Mouse (Mus musculus) frontal cortex, postnatal 14 days (tissue): Measurements from ENCODE around the gene Dio3.

Experiments
- DNase-seq, 2 experiments: peaks; one replicate each; pipeline ENCODE4 v3.0.0; 2022; ENCODE audit warnings: low spot score in 2 of 2

The Dio3 gene

GRCm38 (mm10) chr12:110278853-110279252 is at the start of gene Dio3:
TSS of gene Dio3 (plus strand) at chr12:110279068.
- no peak for DNase-seq

GRCm38 (mm10) chr12:110230296-110230695 is 48.6 kb upstream of the Dio3 start:
- DNase-seq: no peak

- DNase-seq: no peak
Observed at GRCm38 (mm10) chr12:110230767-110231166, 48.1 kb upstream of the Dio3 start.

- DNase-seq: no peak
Observed at GRCm38 (mm10) chr12:110231709-110232600, 46.9 kb upstream of the Dio3 start.

GRCm38 (mm10) chr12:110235908-110236307 is 43.0 kb upstream of the Dio3 start:
- DNase-seq: no peak

GRCm38 (mm10) chr12:110237046-110237445 is 41.8 kb upstream of the Dio3 start:
- DNase-seq: no peak

- no peak for DNase-seq
Observed at GRCm38 (mm10) chr12:110239358-110239757, 39.5 kb upstream of the Dio3 start.

DNA sequence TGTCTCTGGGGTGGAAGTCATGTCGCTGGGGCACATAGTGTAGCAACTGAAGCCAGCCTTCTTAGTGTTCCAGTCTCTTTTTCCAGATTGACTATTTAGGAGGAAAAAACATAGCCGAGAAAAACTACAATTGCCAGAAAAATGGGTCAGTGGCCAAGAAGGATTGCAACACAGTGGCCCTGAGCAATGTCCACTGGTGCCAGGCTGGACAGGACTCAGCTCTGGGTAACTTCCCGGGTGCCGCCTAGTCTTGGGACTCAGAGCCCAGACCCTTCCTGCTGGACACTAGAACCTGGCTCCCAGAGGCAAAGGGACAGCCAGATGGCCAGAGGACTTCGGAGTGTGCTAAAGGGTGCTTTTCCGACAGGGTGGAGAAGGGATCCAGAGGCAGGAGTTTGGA is 34.3 kb upstream of the Dio3 start:
- no peak for DNase-seq

DNA sequence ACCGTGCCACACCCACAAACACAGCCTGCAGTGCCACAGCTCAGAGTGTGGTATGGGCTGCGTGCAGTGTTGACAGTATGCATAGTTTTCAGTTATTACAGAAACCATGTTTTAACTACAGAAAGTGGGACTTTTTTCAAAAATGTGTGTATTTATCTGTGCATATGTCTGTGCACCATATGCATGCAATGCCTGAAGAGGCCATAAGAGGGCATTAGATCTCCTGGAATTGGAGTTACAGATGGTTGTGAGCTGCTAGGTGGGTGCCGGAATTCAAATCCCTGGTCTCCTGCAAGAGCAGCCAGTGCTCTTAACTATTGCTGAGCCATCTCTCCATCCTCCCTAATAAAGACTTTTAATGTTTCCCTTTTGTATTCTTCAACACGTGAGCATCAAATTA is 33.4 kb upstream of the Dio3 start:
- DNase-seq: no peak

GRCm38 (mm10) chr12:110252163-110252575 is 26.7 kb upstream of the Dio3 start:
- no peak for DNase-seq

GRCm38 (mm10) chr12:110255731-110256130 is 23.1 kb upstream of the Dio3 start:
- DNase-seq: no peak

DNA sequence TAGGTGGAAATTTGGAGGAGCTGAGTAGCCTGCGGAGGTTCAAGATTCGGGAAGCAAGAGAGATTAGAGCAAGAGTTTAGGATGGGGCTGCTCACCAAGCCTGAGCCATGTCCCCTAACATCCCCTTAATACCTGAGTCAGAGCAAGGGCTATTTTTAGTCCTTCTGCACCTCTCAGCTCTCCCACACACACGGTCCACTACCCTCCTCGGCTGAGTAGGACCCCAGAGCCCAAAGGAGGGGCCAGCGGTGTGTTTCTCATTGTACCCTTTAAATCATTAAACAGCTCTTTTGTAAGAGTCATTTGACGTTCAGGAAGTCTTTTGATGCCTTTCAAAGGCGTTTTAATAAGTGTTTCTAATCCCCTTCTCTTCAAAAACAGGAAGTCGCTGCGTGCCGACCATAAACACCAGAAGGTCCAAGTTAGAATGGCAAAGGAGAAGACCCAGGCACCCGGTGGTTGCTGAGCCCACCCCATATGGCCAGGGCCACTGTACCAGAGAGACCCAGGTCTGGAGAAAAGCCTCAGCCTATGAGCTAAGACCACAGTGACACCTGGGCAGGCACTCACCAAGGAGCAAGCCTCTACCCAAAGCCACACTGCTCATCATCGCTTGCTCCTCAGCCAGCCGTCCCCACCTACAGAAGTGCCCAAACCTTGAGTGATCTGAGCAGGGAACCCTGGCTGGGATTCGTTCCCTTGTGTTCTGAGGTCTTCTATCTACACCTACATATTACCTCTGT is 22.2 kb upstream of the Dio3 start:
- DNase-seq: no peak

- no peak for DNase-seq
Observed at GRCm38 (mm10) chr12:110268226-110268625, 10.6 kb upstream of the Dio3 start.

DNA sequence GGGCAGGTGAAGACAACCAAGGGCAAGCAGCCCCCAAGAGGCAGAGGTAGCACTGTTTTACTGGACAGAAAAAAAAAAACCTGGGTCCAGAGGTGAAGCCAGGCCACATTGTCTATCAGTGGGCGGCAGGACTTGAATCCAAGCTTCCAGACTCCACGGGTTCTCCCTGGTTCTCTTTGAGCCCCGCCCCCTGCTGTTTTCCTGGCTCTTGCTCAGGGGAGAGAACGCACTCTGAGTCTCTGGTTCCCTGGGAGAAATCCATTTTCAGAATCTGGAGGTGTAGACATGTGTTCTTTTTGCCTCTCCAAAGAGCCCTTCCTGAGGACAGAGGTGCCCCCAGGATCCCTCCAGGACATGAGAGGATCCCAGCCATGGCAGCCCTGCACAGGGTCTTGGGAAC is 9.2 kb upstream of the Dio3 start:
- peak; percentile 26 to 27 for DNase-seq

DNA sequence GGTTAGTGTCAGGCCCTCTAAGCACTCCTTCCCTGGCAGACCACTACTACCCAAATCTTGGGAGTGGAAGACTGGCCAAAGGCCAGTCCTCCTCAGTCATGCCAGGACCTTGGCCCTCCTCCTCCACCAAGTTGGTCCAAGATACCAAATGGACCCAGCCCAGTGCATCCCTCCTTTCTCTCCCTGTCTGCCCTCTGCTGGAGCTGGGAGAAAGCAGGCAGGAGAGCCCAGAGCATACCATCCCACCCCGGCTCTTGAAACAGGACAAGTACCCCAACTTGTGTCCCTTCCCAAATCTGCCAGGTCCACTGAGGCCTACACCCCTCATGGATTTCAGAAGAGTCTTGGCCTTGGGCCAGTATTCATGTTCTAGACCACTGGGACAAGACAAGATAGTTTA is 2.8 kb upstream of the Dio3 start:
- no peak for DNase-seq

- DNase-seq: no peak
Observed at GRCm38 (mm10) chr12:110277259-110277964, 1.5 kb upstream of the Dio3 start.

DNA sequence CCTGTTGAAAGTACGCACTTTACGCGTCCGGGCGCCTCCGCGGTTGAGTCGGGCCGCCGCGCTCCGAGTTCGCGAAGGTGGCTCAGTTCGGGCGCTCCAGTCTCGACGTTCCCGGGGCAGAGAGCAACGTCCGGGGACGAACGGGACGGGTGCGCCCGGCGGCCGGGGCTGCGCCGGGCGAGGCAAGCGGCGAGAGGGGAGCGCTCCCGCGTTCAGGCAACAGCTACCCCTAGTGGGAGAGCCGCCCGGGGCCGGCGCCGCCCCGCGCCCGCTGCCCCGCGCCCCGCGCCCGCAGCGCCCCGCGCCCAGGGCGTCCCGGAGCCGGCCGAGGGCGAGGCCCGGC is 932 bp upstream of the Dio3 start:
- no peak for DNase-seq

- DNase-seq: no peak
Observed at GRCm38 (mm10) chr12:110280373-110280772, 1.5 kb downstream of the Dio3 start.

DNA sequence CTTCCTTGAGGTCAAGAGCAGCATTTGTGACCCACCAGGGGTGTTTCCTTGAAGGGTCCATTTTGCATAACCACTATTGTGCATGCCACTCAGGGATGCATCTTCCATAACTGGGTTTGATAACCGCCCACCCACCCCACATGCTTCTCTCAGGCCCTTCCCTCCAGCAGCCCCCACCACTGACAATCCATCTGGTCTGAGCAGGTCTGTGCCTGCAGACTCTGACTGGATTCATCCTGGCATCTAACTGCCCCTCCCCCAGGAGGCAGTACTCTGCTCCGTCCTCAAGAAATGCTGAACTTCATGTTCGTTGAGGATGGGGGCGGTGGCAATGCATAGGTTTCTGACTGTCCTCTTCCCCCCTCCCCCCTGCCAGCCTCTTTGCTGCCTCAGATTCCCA is 4.9 kb downstream of the Dio3 start:
- no peak for DNase-seq

GRCm38 (mm10) chr12:110292816-110293215 is 13.9 kb downstream of the Dio3 start:
- no peak for DNase-seq

DNA sequence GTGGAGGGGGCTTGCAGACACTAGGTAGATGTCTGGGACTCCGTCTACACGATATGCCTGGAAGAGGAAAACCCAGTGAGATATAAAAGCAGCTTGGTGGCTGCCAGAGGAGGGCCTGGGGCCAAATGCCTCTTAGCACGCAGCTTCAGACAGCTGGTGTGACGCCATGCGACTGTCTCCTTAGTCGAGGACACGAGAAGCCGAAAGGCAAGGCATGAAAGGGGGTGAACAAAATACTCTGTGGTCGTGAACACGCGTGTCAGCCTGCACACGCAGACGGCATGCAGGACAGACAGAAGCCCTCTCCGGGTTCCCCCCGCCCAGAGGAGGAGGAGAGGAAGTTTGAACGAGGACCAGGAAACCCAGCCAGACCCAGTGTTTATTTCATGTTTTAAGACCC is 16.0 kb downstream of the Dio3 start:
- no peak for DNase-seq

- no peak for DNase-seq
Observed at GRCm38 (mm10) chr12:110298653-110299052, 19.8 kb downstream of the Dio3 start.

DNA sequence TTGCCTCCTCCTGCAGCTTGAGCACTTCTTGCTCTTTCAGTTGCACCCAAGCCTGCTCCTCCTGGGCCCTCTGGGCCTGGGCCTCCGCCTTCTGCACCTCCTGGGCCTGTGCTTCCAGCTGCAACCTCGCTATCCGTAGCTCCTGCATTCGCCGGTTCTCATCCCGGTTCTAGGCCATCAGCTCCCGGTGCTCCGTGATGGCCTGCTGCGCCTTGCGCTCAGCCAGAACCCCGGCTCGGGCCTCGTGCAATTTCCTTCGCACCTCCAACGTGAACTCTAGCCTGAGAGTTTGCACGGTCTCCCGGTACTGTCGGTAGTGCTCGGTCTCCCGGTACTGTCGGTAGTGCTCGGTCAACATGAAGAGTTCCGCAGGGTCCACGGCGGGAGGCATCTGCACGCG is 40.8 kb downstream of the Dio3 start:
- no peak for DNase-seq
